Comparison of ENCODE assay signal across 23 mouse cellular contexts in the genomic region with DNA sequence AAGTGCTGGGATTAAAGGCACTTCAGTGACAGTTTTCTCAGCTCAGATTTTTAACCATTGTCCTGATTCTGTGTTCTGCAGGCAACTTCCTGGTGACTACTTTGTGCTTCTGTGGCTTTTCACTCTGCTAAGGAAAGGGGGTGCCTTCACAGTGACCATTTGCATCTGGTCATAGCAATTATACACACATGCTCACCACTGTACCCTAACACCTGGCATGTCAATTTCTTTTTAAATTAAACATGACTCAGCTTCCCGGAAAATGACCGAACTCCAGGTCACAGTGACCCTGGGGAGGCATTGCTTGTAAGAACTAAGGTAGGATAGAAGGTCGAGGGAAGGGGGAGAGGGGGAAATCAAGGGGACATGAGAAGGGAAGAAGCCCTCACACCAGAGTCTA. TPM values are rescaled to one million over a fixed set of nuclear protein-coding genes. Genes with fewer than 3 reads are reported as not detected.
A peak's percentile ranks its signal among the peaks of the same experiment; 100 is the strongest.
DNase-seq lines count a peak whose midpoint lies in the region; ATAC-seq and TF ChIP-seq lines count a peak whose summit lies in the region.
"Had no signal": no experiment of that assay in that cellular context is flagged by ENCODE, and none has a peak within 500 bp of the region (broad histone marks: within the 10 kb centered on the region; RNA-seq: fewer than 3 reads in every experiment).

No protein-coding gene starts in this region.

- H3K79me3 ChIP-seq in C2C12 (ENCODE audit: low read depth) = no peaks in the 10 kb centered on the region

- TF ChIP-seq POLR2A in kidney, adult 2 months (IDR thresholded peaks at IDR 0.05; ENCODE audit: low read depth, low read length) = no peak
- TF ChIP-seq POLR2A in CH12.LX (IDR thresholded peaks at IDR 0.05; ENCODE audit: low read depth, low read length) (no peak), myocyte (IDR thresholded peaks at IDR 0.05; ENCODE audit: insufficient read length, low read depth) (no peak)

- no peak for ATAC-seq in hindbrain, embryonic 12.5 days (ENCODE audit: low FRiP score)
- ATAC-seq: activated CD4-positive, CD25-positive, alpha-beta regulatory T cell, adult 4 months; CD4-positive, CD25-positive, alpha-beta regulatory T cell, adult 4 months had no signal

- WGBS in kidney, adult 2 months = 35% methylated on average over 3 of the region's 3 CpGs
- 78% methylated on average over 3 of the region's 3 CpGs for WGBS in limb, embryonic 10.5 days
- 75% methylated on average over 3 of the region's 3 CpGs for WGBS in hindbrain, embryonic 12.5 days

- peaks cover 33% of the 10 kb centered on the region; the same call in 1 of the 2 replicates for H3K4me1 ChIP-seq in kidney, adult 2 months (ENCODE audit: control insufficient read depth, insufficient read depth, low read length)
- H3K4me1 ChIP-seq in CH12.LX (ENCODE audit: control insufficient read depth in 1 of 2, insufficient read depth in 2 of 2) = peaks cover 16 to 76% of the 10 kb centered on the region in 2 experiments
- peaks cover 8% of the 10 kb centered on the region for H3K4me1 ChIP-seq in limb, embryonic 10.5 days
- no peaks in the 10 kb centered on the region for H3K4me1 ChIP-seq in hindbrain, embryonic 12.5 days

- no peak overlapping the region for H3K9ac ChIP-seq in CH12.LX (ENCODE audit: insufficient read depth, low read depth)
- no peak overlapping the region for H3K9ac ChIP-seq in hindbrain, embryonic 12.5 days

- dilution Hi-C loops in CH12.LX (cut with MboI; ENCODE audit: extremely low pct_ligation_motif_present, extremely low pct_unique_long_range_greater_than_20kb, low sequenced_read_pairs) = no loop called here

- H3K36me3 ChIP-seq in kidney, adult 2 months (ENCODE audit: control insufficient read depth, insufficient read depth, low read length) = no peaks in the 10 kb centered on the region; the same call in 1 of the 2 replicates
- H3K36me3 ChIP-seq in C2C12 (ENCODE audit: control insufficient read depth, insufficient read depth) (no peaks in the 10 kb centered on the region), CH12.LX (replicated peaks in 1 of 2; ENCODE audit: control insufficient read depth in 1 of 2, insufficient read depth in 1 of 2, low read length in 1 of 2) (peaks cover 19 to 53% of the 10 kb centered on the region in 2 experiments), myocyte (ENCODE audit: control insufficient read depth, insufficient read depth) (no peaks in the 10 kb centered on the region)
- no peaks in the 10 kb centered on the region for H3K36me3 ChIP-seq in limb, embryonic 10.5 days
- no peaks in the 10 kb centered on the region for H3K36me3 ChIP-seq in hindbrain, embryonic 12.5 days
- H3K36me3 ChIP-seq: G1E had no signal

- in situ Hi-C loops in CH12.LX (cut with MboI; ENCODE audit: low pct_ligation_motif_present, low pct_unique_long_range_greater_than_20kb, low sequenced_read_pairs) = no loop called here

- H3K27me3 ChIP-seq in kidney, adult 2 months (replicated peaks; ENCODE audit: control insufficient read depth, insufficient read depth, low read length) = no peaks in the 10 kb centered on the region
- H3K27me3 ChIP-seq in C2C12 (ENCODE audit: control insufficient read depth, insufficient read depth, insufficient read length) (no peaks in the 10 kb centered on the region), CH12.LX (replicated peaks) (no peaks in the 10 kb centered on the region), myocyte (ENCODE audit: control insufficient read depth, insufficient read depth, insufficient read length) (no peaks in the 10 kb centered on the region)
- H3K27me3 ChIP-seq in limb, embryonic 10.5 days (ENCODE audit: low read depth, poor library complexity, severe bottlenecking) = no peaks in the 10 kb centered on the region
- H3K27me3 ChIP-seq in hindbrain, embryonic 12.5 days = no peaks in the 10 kb centered on the region
- H3K27me3 ChIP-seq: Patski had no signal

- DNase-seq in kidney, adult 2 months = no peak
- no peak for DNase-seq in kidney, adult 8-10 months
- DNase-seq in CH12.LX (ENCODE audit: extremely low read depth) = no peak
- DNase-seq in adrenal gland, postnatal 10 days = no peak
- DNase-seq in limb, embryonic 10.5 days (ENCODE audit: low spot score) = no peak
- DNase-seq: adrenal gland, adult 2 months; adrenal gland, adult 8-10 months; adrenal gland, postnatal 14 days; adrenal gland, postnatal 25 days; adrenal gland, postnatal 36 days; B cell, adult 2 months; cerebellum, adult 11 months; cerebellum, adult 11-12 months; cerebellum, adult 18-20 months; cerebellum, adult 2 months; cerebellum, adult 8-10 months had no signal

- H3K27ac ChIP-seq in kidney, adult 2 months (ENCODE audit: insufficient read depth, low read depth, low read length) = peak overlapping the region; percentile 71
- H3K27ac ChIP-seq in CH12.LX (ENCODE audit: insufficient read depth, low read depth) = peak overlapping the region; percentile 49; the same call in 1 of the 2 replicates
- no peak overlapping the region for H3K27ac ChIP-seq in limb, embryonic 10.5 days
- no peak overlapping the region for H3K27ac ChIP-seq in hindbrain, embryonic 12.5 days

- H3K79me2 ChIP-seq in C2C12 (ENCODE audit: control insufficient read depth, insufficient read depth) (no peaks in the 10 kb centered on the region), CH12.LX (replicated peaks; ENCODE audit: control insufficient read depth, extremely low read depth, insufficient read depth, poor library complexity, severe bottlenecking) (peaks cover 61% of the 10 kb centered on the region), myocyte (ENCODE audit: control insufficient read depth, insufficient read depth) (no peaks in the 10 kb centered on the region)

- no peak for TF ChIP-seq RAD21 in CH12.LX (IDR thresholded peaks at IDR 0.05; ENCODE audit: low read depth, low read length)

- H3K4me3 ChIP-seq in kidney, adult 2 months (ENCODE audit: insufficient read depth, low read depth, low read length) = no peak overlapping the region
- H3K4me3 ChIP-seq in C2C12 (ENCODE audit: insufficient read depth, poor library complexity, severe bottlenecking) (no peak overlapping the region), CH12.LX (replicated peaks in 1 of 3; ENCODE audit: low read depth in 2 of 3, low read length in 2 of 3, poor library complexity in 1 of 3) (no peak overlapping the region), myocyte (no peak overlapping the region)
- H3K4me3 ChIP-seq in limb, embryonic 10.5 days = no peak overlapping the region
- H3K4me3 ChIP-seq in hindbrain, embryonic 12.5 days = no peak overlapping the region

- TF ChIP-seq EP300 in CH12.LX (IDR thresholded peaks at IDR 0.05; ENCODE audit: low read length) = no peak

- TF ChIP-seq CTCF in kidney, adult 2 months (conservative IDR thresholded peaks at IDR 0.05; ENCODE audit: insufficient read depth, insufficient read length, low read depth, low read length) = no peak
- no peak for TF ChIP-seq CTCF in C2C12 (IDR thresholded peaks at IDR 0.05; ENCODE audit: control insufficient read depth, insufficient read depth, insufficient read length)
- no peak for TF ChIP-seq CTCF in CH12.LX (conservative IDR thresholded peaks at IDR 0.05 in 1 of 2, IDR thresholded peaks at IDR 0.05 in 1 of 2; ENCODE audit: low read depth in 2 of 2, low read length in 2 of 2)

- H3K4me2 ChIP-seq in CH12.LX (ENCODE audit: insufficient read depth, low read depth, poor library complexity, severe bottlenecking) (0 out of 2 replicates have a peak overlapping the region, but pooled peaks have one; percentile 16), myocyte (ENCODE audit: low read depth) (peak overlapping the region; percentile 13)
- no peak overlapping the region for H3K4me2 ChIP-seq in hindbrain, embryonic 12.5 days (replicated peaks)

- H3ac ChIP-seq in C2C12 (ENCODE audit: control insufficient read depth, insufficient read length, low read depth) = no peak overlapping the region
- no peak overlapping the region for H3ac ChIP-seq in myocyte (ENCODE audit: control insufficient read depth, insufficient read length)

- peaks cover 6% of the 10 kb centered on the region for H3K9me3 ChIP-seq in CH12.LX (replicated peaks; ENCODE audit: low read length)
- H3K9me3 ChIP-seq in limb, embryonic 10.5 days (replicated peaks) = no peaks in the 10 kb centered on the region
- no peaks in the 10 kb centered on the region for H3K9me3 ChIP-seq in hindbrain, embryonic 12.5 days (replicated peaks)
- H3K9me3 ChIP-seq: G1E had no signal

RNA-seq across cellular contexts. Expression of a gene that starts 23.8 kb away (rescaled TPM):
- 454 and 464 TPM in 2 replicates for polyA plus RNA-seq in kidney, adult 2 months (2012; rRNA removed)
- polyA plus RNA-seq in C2C12 (2012; fragmentation: generic; extraction: Trizol) = 0.35 TPM
- total RNA-seq in CH12.LX (2012; rRNA removed) = 43.3 and 50.4 TPM in 2 replicates
- 23.8 and 27.8 TPM in 2 replicates for total RNA-seq in CH12.LX (2014; rRNA removed)
- polyA plus RNA-seq in CH12.LX (2012; ENCODE audit: insufficient read length, low read depth) = 40.0 and 45.4 TPM in 2 replicates
- polyA plus RNA-seq in myocyte (2012; fragmentation: generic; extraction: Trizol) = 6.8 TPM
- total RNA-seq in adrenal gland, postnatal 10 days (2021) = 1 to 10 TPM; 6.2 to 7.9 TPM
- 2.3 and 3.1 TPM in 2 replicates for polyA plus RNA-seq in limb, embryonic 10.5 days (2016; fragmentation: Nextera tagmentation; extraction: Ambion mirVana)
- polyA plus RNA-seq in hindbrain, embryonic 12.5 days (2016; fragmentation: Nextera tagmentation; extraction: Ambion mirVana) = 5.1 and 5.2 TPM in 2 replicates

RNA-seq across cellular contexts. Expression of a gene that starts 32.9 kb away (rescaled TPM):
- 366 and 425 TPM in 2 replicates for polyA plus RNA-seq in kidney, adult 2 months (2012; rRNA removed)
- 518 TPM for polyA plus RNA-seq in C2C12 (2012; fragmentation: generic; extraction: Trizol)
- total RNA-seq in CH12.LX (2012; rRNA removed) = 309 and 328 TPM in 2 replicates
- 87.9 and 97.1 TPM in 2 replicates for total RNA-seq in CH12.LX (2014; rRNA removed)
- 230 and 281 TPM in 2 replicates for polyA plus RNA-seq in CH12.LX (2012; ENCODE audit: insufficient read length, low read depth)
- 483 TPM for polyA plus RNA-seq in myocyte (2012; fragmentation: generic; extraction: Trizol)
- 100 to 1,000 TPM; 204 to 212 TPM for total RNA-seq in adrenal gland, postnatal 10 days (2021)
- 198 and 219 TPM in 2 replicates for polyA plus RNA-seq in limb, embryonic 10.5 days (2016; fragmentation: Nextera tagmentation; extraction: Ambion mirVana)
- polyA plus RNA-seq in hindbrain, embryonic 12.5 days (2016; fragmentation: Nextera tagmentation; extraction: Ambion mirVana) = 239 and 255 TPM in 2 replicates

RNA-seq across cellular contexts. Expression of a gene that starts 33.2 kb away (rescaled TPM):
- 153 and 182 TPM in 2 replicates for polyA plus RNA-seq in kidney, adult 2 months (2012; rRNA removed)
- polyA plus RNA-seq in C2C12 (2012; fragmentation: generic; extraction: Trizol) (54.8 TPM), CH12.LX (2012; ENCODE audit: insufficient read length, low read depth) (88.9 and 111 TPM in 2 replicates), myocyte (2012; fragmentation: generic; extraction: Trizol) (68.6 TPM)
- total RNA-seq in CH12.LX (2012; rRNA removed) (37.3 and 38.8 TPM in 2 replicates), CH12.LX (2014; rRNA removed) (34.6 and 34.7 TPM in 2 replicates)
- total RNA-seq in adrenal gland, postnatal 10 days (2021) = 100 to 1,000 TPM; 114 to 138 TPM
- 60.5 and 63.1 TPM in 2 replicates for polyA plus RNA-seq in limb, embryonic 10.5 days (2016; fragmentation: Nextera tagmentation; extraction: Ambion mirVana)
- 39.2 and 42.2 TPM in 2 replicates for polyA plus RNA-seq in hindbrain, embryonic 12.5 days (2016; fragmentation: Nextera tagmentation; extraction: Ambion mirVana)

RNA-seq across cellular contexts. Expression of a gene that starts 37.6 kb away (rescaled TPM):
- 37.2 and 42.1 TPM in 2 replicates for polyA plus RNA-seq in kidney, adult 2 months (2012; rRNA removed)
- polyA plus RNA-seq in C2C12 (2012; fragmentation: generic; extraction: Trizol) = 118 TPM
- total RNA-seq in CH12.LX (2012; rRNA removed) = 0.08 and 0.17 TPM in 2 replicates
- 0.08 and 0.11 TPM in 2 replicates for total RNA-seq in CH12.LX (2014; rRNA removed)
- polyA plus RNA-seq in CH12.LX (2012; ENCODE audit: insufficient read length, low read depth) = 0.10 TPM in 1 of 2 replicates, not detected in the other
- 108 TPM for polyA plus RNA-seq in myocyte (2012; fragmentation: generic; extraction: Trizol)
- total RNA-seq in adrenal gland, postnatal 10 days (2021) = 100 to 1,000 TPM; 127 to 128 TPM
- polyA plus RNA-seq in limb, embryonic 10.5 days (2016; fragmentation: Nextera tagmentation; extraction: Ambion mirVana) = 68.3 and 84.7 TPM in 2 replicates
- 113 and 117 TPM in 2 replicates for polyA plus RNA-seq in hindbrain, embryonic 12.5 days (2016; fragmentation: Nextera tagmentation; extraction: Ambion mirVana)
- polyA plus RNA-seq: CD4-positive, CD25-positive, alpha-beta regulatory T cell, adult 4 months had no signal

Comparison
In these comparisons a context has a peak if more than half of its experiments do, and no peak if none do; other contexts are left out.
1. H3K27ac ChIP-seq: peak in kidney, adult 2 months (single experiment) and CH12.LX (single experiment); none in limb, embryonic 10.5 days (single experiment) and hindbrain, embryonic 12.5 days (single experiment).